Mouse (Mus musculus) adrenal gland, adult 8-10 months (tissue): ENCODE results near the gene Kdm6b. TPM values are rescaled to one million over a fixed set of nuclear protein-coding genes. Genes with fewer than 3 reads are reported as not detected.

ENCODE experiments used
- DNase-seq: peaks from one replicate; pipeline ENCODE4 v3.0.0; 2022
- total RNA-seq, 4 experiments: library from RNA; stranded (reverse); gene quantifications; 2 replicates each; pipeline ENCODE4 v1.2.4; 2022

Kdm6b gene
- total RNA-seq, 4 experiments from 2014 or later, result 20.4 to 44.2 (median 35.1) TPM

DNA sequence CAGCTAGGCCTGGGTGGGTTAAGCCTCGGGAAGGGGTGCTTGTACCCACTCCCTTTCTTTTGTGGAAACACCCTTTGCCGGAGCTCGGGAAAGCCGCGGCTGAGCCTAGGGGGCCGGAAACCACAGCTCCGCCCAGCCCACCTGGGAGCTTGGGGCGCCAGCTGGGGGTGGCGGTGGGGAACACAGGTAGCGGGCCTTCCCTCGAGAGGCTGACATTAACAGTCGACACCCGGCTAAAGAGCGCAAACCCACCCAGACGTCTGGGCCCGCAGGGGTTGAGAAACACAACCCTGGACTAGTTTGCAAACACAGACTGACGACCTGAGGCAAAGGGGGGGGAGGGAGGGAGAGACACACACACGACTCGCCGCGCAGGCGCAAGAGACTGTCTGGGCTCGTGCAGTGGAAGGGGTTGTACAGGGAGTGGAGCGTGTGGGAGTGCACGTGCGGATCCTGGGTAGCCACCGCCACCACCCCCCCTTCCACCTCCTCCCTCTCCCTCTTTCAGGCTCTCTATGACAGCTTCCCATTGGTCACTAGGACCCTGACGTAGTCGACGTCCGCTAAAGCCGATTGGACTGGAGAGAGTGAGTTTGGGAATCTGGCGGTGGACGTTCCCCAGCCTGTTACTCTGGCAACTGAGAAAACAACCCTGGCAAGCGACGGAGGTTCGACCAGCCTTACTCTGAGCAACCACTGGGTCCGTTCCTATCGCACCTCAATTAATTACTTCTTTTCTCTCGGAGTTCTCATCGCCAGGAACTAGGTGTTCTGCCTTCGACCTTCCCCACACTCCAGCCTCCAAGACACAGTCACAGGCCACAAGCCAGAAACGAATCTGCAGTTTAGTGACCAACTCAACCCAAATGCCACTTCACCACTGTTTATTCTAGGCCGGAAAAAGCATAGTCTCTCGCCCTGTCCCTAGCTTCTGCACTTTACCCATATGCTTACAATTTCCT, 5.3 kb upstream of the Kdm6b start:
- peak; percentile 95 for DNase-seq

- peak; percentile 96 for DNase-seq
These were observed 4.2 kb upstream of the Kdm6b start for GRCm38 (mm10) chr11:69417449-69418384.

GRCm38 (mm10) chr11:69416921-69417448, 3.5 kb upstream of the Kdm6b start:
- DNase-seq, result no peak

DNA sequence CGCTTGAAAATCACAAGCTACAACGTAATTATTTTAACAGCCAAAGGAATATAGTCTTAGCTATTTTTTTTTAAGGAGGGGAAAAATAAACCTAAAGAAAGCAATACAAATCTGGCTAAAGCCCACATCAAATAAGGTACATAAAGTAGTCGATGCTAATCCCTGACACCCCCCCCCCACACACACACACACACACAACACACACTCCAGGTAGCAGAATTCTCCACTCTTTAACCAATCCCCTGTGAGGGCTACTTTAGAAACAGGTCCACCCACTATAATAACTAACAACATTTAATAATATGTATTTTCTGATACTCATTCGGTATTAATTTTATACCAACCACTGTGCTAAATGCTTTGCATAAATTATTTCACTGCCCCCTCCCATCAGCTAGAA, 3.0 kb upstream of the Kdm6b start:
- no peak for DNase-seq

DNA sequence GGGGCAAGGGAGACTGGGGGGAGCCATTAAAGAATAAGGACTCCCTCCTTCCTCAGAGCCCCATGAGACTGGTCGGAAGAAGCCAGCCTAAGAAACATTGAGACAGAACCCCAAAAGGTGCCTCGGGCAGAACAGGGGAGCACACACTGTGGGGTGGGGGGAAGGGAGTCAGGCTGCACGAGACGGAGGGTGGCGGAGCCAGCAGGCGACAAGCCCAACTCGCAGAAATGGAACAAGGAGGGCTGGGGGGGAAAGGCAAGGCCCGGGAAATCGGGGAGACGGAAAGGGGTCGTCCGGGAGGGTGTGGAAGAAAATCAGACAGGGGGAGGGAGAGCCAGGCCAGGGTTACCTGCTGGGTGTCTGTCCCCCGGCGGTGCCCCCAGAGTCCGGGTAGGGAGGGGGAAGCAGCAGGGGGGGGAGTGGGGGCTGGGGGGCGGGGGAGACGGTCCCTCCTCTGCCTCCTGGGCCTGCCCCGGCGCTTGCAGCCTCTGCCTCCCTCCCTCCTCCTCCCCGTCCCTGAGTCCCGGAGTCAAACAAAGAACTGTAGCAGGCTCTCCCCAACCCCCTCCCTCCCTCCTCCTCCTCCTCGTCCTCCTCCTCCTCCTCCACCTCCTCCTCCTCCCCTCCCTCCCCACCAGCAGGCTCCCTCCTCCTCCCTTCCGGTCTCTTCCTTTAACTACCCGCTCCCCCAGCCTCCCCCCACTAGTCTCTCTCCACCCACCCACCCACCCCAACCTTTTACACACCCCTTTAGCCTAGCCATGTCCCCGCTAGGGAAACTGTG, 2.4 kb upstream of the Kdm6b start:
- no peak for DNase-seq

DNA sequence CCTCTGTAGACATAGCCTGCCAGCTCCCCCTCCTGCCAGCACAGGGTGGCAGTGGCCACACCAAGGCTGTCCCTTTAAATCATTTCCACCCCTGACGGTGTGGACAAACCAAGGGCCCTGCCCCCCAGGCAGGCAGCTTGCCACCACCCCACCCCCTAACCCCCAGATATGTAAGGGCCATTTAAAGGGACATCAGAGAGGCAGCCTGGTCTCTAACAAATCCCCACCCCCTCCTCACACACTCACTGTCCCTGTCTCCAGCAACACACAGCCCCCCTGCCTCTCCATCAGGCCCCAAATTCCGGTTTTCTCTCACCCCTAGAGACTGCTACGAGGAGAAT, 1.8 kb upstream of the Kdm6b start:
- DNase-seq, result no peak

DNA sequence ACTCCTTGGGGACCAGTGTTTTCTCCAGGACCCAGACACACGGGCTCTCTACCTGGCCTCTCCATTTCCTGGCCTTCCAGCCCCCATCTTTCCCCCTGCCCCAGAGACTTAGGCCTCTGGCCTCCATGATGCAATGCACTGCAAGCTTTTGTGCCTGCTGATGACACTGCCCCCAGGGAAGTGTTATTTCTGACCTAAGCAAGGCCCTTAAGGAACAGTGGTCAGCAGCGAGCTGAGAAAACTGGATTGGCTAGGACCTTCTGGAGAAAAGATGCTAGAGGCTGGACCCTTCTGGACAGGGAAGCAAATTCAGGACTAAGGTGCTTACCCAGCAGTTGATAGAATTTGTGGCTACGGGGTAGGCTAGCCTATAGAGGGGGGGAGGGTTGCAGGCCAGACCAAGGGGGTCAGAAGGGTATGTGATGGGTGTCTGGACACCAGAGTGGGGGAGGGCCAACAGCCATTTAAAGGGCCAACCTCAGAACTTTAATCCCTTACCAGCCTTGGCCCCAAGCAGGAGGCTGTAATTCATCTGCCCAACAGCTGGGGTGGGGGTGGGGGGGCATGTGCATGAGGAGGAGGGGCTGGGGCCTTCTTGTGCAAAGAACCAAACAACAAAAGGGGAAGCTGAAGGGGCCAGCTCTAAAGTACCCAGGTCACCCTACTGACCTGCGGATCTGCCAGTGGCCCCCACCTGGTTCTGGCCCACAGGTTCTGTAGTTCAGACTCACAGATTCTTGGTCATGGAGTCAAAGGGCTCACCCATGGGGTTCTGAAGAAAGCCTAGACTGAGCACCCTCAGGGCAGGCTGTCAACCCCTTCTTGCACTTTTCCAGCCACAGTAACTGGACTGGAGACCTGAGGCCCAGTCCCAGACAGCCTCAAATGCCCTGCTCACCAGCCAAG, 1.2 kb upstream of the Kdm6b start:
- DNase-seq, result no peak

GRCm38 (mm10) chr11:69412548-69412947, 927 bp downstream of the Kdm6b start:
- no peak for DNase-seq

DNA sequence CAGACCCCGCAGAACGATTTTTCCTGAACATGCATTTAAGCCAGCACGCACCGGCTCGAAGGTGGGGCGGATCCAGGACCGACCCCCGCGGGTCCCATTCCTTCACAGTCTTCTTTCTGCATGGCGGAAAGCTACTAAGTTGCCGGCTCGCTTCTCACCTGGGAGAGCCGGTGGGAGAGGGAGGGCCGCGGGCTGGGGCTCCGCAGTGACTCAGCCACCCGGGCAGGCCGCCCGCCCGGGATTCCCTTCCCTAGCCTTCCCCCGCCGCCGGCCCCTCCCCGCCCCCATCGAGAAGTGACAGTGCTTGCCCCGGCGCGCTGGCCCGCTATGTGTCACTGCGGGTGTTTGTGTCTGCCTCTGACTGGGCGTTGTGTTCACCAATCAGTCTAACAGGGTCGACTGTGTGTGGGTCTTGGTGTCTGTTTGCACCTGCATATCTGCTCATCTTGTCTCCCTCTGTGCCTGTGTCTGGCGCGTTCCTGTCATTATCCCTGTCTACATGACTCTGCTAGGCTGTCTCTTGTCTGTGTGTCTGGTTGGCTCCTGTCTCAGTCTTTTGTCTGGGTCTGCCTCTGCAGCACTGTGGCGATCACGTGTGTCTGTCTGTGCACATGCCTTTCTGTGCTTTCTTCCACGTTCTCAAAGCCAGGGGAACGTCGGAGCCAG, 1.8 kb downstream of the Kdm6b start:
- DNase-seq, result no peak

- peak; percentile 93 for DNase-seq
These were observed 2.4 kb downstream of the Kdm6b start for GRCm38 (mm10) chr11:69411073-69411535.

- DNase-seq, result no peak
These were observed 3.0 kb downstream of the Kdm6b start for GRCm38 (mm10) chr11:69410310-69411072.

DNA sequence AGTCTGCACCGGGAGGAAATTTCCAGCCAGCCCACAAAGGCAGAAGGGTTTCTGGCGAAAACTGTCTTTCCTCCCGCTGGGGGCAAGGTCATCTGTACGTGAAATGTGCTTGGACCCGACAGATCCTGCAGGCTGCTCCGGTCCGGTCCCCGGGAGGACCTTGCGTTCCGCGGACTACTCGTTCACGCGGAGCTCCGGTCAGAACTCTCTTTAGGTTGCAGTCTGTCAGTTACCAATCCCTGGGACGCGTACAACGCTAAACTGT, 3.5 kb downstream of the Kdm6b start:
- DNase-seq, result no peak

DNA sequence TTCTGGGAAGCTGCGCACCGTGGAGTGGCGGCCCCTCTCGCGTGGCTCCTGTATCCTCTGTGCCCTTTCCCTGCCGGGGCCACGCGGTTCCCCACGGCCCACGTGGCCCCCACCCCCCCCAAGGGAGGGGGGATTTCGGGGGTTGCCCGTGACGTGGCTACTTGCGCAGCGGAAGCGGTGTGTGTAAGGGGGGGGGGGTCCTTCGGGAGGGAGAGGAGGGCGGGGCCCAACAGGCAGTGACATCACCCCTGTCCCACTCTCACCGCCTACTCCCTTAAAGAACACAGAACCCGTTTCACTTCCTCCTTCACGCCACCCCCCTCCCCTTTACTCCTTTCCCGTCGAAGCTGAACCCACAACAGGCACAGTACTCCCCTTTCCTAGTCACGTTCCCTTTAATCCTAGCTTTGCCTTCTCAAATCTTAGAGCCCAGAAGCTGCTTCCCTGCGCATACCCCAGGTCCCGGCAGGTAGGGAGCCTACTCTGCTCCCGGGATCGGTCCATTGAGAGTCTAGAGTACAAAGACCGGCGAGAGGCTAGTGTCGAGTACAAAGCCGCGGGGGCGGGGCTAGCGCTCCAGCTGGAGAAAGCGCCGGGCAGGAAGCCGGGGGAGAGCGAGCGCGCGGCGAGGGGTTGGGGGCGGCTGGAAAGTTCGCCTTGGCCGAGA, 4.0 kb downstream of the Kdm6b start:
- no peak for DNase-seq

DNA sequence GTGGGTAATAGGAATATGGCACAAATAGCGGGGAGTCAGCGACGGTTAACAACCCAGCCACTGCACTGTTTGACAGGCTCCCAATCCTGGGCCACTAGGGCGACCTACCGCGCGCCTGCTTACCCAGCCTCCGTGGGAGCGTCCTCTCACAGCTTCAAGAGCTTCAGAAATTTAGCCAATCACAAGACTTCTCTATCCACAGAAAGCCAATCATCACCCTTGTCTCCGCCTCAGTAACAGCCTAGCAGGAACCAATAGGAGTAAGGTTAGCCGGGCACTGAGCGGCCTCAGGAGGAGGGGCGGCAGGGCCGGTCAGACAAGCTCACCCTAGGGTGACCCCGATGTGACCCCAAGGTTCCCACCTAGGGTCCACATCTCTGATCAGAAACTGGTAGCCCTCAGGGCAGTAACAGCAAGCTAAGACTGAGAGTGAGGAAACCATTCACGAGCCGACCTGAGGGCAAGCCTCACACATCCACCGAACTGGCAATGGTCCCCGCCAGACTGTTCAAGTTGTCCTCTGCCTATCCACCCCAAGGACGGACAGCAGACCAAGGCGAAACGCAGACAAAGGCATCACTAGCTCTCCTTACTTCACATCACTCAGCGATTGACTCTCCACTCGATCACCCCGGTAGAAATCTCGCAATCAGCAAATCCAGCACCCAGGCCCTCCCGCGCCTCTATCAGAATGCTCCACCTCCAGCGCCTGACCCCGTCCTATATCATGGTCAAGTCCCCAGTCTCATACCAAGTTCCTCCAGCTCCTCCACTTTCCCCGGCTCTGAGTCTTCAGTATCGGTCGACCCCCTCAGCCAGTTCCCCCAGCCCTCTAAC, 4.7 kb downstream of the Kdm6b start:
- peak; percentile 87 for DNase-seq

- no peak for DNase-seq
These were observed 5.8 kb downstream of the Kdm6b start for GRCm38 (mm10) chr11:69407724-69408004.

DNA sequence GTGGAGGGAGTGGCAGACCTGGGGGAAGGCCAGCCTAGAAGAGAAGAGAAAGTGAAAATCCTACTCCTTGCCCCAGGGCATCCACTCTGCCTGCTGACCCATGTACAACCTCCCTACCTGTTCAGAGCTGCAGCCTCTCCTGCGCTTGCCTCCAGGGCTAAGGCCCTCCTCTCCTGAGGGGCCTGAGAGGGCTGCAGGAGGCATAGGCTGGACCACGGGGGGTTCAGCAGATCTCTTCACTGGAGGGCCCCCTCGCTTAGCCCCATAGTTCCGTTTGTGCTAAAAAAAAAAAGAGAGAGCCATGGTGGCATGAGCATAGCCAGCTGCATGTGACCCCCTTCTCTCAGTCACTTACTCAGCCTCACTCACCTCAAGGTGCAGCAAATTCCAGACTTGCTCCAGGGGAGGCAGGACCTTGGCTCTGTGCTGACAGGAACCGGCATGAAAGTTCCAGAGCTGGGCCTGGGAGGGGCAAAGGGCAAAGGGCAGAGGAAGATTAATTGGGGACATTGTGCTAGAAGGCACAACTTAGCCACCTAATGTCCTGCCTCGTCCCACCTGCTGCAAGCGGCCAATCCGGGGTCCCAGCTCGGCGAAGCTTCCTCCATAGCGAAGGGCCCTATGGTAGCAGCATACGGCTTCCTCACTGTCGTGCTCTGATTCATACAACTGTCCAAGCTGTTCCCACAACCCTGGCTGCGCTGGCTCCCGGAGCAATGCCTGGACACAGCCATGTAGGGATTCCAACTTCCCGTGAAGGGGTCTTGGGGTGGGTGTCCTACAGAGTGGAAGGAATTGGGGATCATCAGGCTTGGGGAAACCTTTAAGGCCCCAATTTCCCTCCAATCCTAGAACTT, 6.4 kb downstream of the Kdm6b start:
- no peak for DNase-seq

GRCm38 (mm10) chr11:69406282-69406681, 7.2 kb downstream of the Kdm6b start:
- no peak for DNase-seq
